Comparison of ENCODE assay signal across 8 mouse cellular contexts in genomic region chr8:119344190-119344856, GRCm38 (mm10). TPM values are rescaled to one million over a fixed set of nuclear protein-coding genes. Genes with fewer than 3 reads are reported as not detected.
DNase-seq lines count a peak whose midpoint lies in the region; ATAC-seq and TF ChIP-seq lines count a peak whose summit lies in the region.

Gene Hsbp1 (plus strand): TSS chr8:119344488.

- H3K4me3 ChIP-seq in ES-Bruce4 (ENCODE audit: low read depth, low read length), result peak within 1 kb of the TSS; percentile 86
- peak within 1 kb of the TSS; percentile 93 for H3K4me3 ChIP-seq in forebrain, embryonic 13.5 days
- peak within 1 kb of the TSS; percentile 96 for H3K4me3 ChIP-seq in liver, postnatal 0 days (ENCODE audit: low read depth, low read length)
- H3K4me3 ChIP-seq in neural tube, embryonic 14.5 days (ENCODE audit: low read depth, low read length), result peak within 1 kb of the TSS; percentile 97

- TF ChIP-seq CTCF in ES-Bruce4 (IDR thresholded peaks at IDR 0.05; ENCODE audit: low read depth, low read length), result no peak
- TF ChIP-seq CTCF in liver, postnatal 0 days (IDR thresholded peaks at IDR 0.05; ENCODE audit: low read depth), result no peak

- H3K4me1 ChIP-seq in ES-Bruce4 (ENCODE audit: control insufficient read depth, insufficient read depth, low read length), result no peaks in the 10 kb centered on the region
- H3K4me1 ChIP-seq in forebrain, embryonic 13.5 days, result peaks cover 8% of the 10 kb centered on the region
- H3K4me1 ChIP-seq in liver, postnatal 0 days (ENCODE audit: insufficient read depth), result peaks cover 9% of the 10 kb centered on the region
- H3K4me1 ChIP-seq in neural tube, embryonic 14.5 days (ENCODE audit: control insufficient read depth, insufficient read depth, low read length), result peaks cover 7% of the 10 kb centered on the region

- TF ChIP-seq POLR2A in ES-Bruce4 (IDR thresholded peaks at IDR 0.05; ENCODE audit: insufficient read depth, low read length), result peak; percentile 30

- peaks cover 28% of the 10 kb centered on the region for H3K36me3 ChIP-seq in ES-Bruce4 (ENCODE audit: control insufficient read depth, insufficient read depth, low read length, poor library complexity, severe bottlenecking)
- H3K36me3 ChIP-seq in forebrain, embryonic 13.5 days (ENCODE audit: poor library complexity, severe bottlenecking), result peaks cover 31% of the 10 kb centered on the region
- H3K36me3 ChIP-seq in liver, postnatal 0 days (replicated peaks; ENCODE audit: insufficient read depth, low read length), result peaks cover 27% of the 10 kb centered on the region
- peaks cover 17% of the 10 kb centered on the region for H3K36me3 ChIP-seq in neural tube, embryonic 14.5 days (ENCODE audit: control insufficient read depth, insufficient read depth, low read length)

- 3% methylated on average over 48 of the region's 52 CpGs for WGBS in forebrain, embryonic 13.5 days
- WGBS in large intestine, adult 2 months, result 3% methylated on average over 52 of the region's 52 CpGs
- WGBS in liver, postnatal 0 days (ENCODE audit: insufficient replicate concordance), result 3% methylated on average over 52 of the region's 52 CpGs
- whole genome bisulfite sequencing in neural tube, embryonic 14.5 days, result 2% methylated on average over 49 of the region's 52 CpGs

- intact Hi-C loops in heart, postnatal 10 days (cut with DNase I), result no loop called here

- no peaks in the 10 kb centered on the region for H3K27me3 ChIP-seq in ES-Bruce4 (ENCODE audit: control insufficient read depth, insufficient read depth, low read length, poor library complexity, severe bottlenecking)
- peaks cover 15% of the 10 kb centered on the region; the same call in 1 of the 2 replicates for H3K27me3 ChIP-seq in forebrain, embryonic 13.5 days
- H3K27me3 ChIP-seq in liver, postnatal 0 days (ENCODE audit: insufficient read depth, low read length), result no peaks in the 10 kb centered on the region
- no peaks in the 10 kb centered on the region for H3K27me3 ChIP-seq in neural tube, embryonic 14.5 days (ENCODE audit: control insufficient read depth, insufficient read depth, low read length)

- no peak for TF ChIP-seq EP300 in ES-Bruce4 (IDR thresholded peaks at IDR 0.05; ENCODE audit: insufficient read depth, low read depth, low read length)
- TF ChIP-seq EP300 in liver, postnatal 0 days (IDR thresholded peaks at IDR 0.05; ENCODE audit: low read depth), result no peak; the same call in 1 of the 2 replicates

- H3K27ac ChIP-seq in ES-Bruce4 (ENCODE audit: insufficient read depth, low read length), result peak within 1 kb of the TSS; percentile 36
- H3K27ac ChIP-seq in forebrain, embryonic 13.5 days, result peak within 1 kb of the TSS; percentile 49
- peak within 1 kb of the TSS; percentile 73 for H3K27ac ChIP-seq in liver, postnatal 0 days (ENCODE audit: low read depth)
- peak within 1 kb of the TSS; percentile 57; the same call in 1 of the 2 replicates for H3K27ac ChIP-seq in neural tube, embryonic 14.5 days (ENCODE audit: low read depth, low read length)

- H3K4me2 ChIP-seq in forebrain, embryonic 13.5 days, result peak within 1 kb of the TSS; percentile 78
- H3K4me2 ChIP-seq in liver, postnatal 0 days (ENCODE audit: low read depth, low read length), result peak within 1 kb of the TSS; percentile 93
- H3K4me2 ChIP-seq in neural tube, embryonic 14.5 days (ENCODE audit: low read depth, low read length), result peak within 1 kb of the TSS; percentile 68

- peak; percentile 99 for DNase-seq in heart, postnatal 10 days
- peak; percentile 96 for DNase-seq in large intestine, adult 2 months (ENCODE audit: low read depth, low spot score)
- peak; percentile 97 for DNase-seq in liver, postnatal 0 days
- peak; percentile 98 for DNase-seq in testis, postnatal 10 days (ENCODE audit: low spot score)

- H3K9ac ChIP-seq in ES-Bruce4 (ENCODE audit: low read depth, poor library complexity, severe bottlenecking), result peak within 1 kb of the TSS; percentile 89
- peak within 1 kb of the TSS; percentile 97 for H3K9ac ChIP-seq in forebrain, embryonic 13.5 days
- peak within 1 kb of the TSS; percentile 97 for H3K9ac ChIP-seq in liver, postnatal 0 days (replicated peaks)
- H3K9ac ChIP-seq in neural tube, embryonic 14.5 days (replicated peaks; ENCODE audit: low read depth, low read length), result peak within 1 kb of the TSS; percentile 95

- no peaks in the 10 kb centered on the region for H3K9me3 ChIP-seq in ES-Bruce4 (replicated peaks; ENCODE audit: control insufficient read depth, insufficient read depth, low read length, poor library complexity, severe bottlenecking)
- H3K9me3 ChIP-seq in forebrain, embryonic 13.5 days (replicated peaks), result no peaks in the 10 kb centered on the region; the same call in 1 of the 2 replicates
- 0 out of 2 replicates have a peak, but pooled peaks cover 5% of the 10 kb centered on the region for H3K9me3 ChIP-seq in liver, postnatal 0 days (ENCODE audit: low read length)
- no peaks in the 10 kb centered on the region for H3K9me3 ChIP-seq in neural tube, embryonic 14.5 days (ENCODE audit: control insufficient read depth, low read length)

- ATAC-seq in cerebellum, adult (ENCODE audit: insufficient number of reproducible peaks, low FRiP score, low TSS enrichment), result peak; percentile 97
- ATAC-seq in forebrain, embryonic 13.5 days, result peak; percentile 99
- ATAC-seq in liver, postnatal 0 days, result peak; percentile 98
- peak; percentile 98 for ATAC-seq in neural tube, embryonic 14.5 days (ENCODE audit: low read depth)

RNA-seq across cellular contexts. Expression of gene Hsbp1, which starts in this region (rescaled TPM):
- 140 and 152 TPM in 2 replicates for polyA plus RNA-seq in ES-Bruce4 (2011; ENCODE audit: insufficient read depth, insufficient read length, low read depth, missing spikeins)
- 465 and 467 TPM in 2 replicates for polyA plus RNA-seq in forebrain, embryonic 13.5 days (2015; fragmentation: Nextera tagmentation; extraction: Ambion mirVana)
- 100 to 1,000 TPM; 195 to 207 TPM for total RNA-seq in heart, postnatal 10 days (2021)
- 92.3 and 106 TPM in 2 replicates for polyA plus RNA-seq in large intestine, adult 2 months (2012; rRNA removed)
- 101 and 104 TPM in 2 replicates for polyA plus RNA-seq in liver, postnatal 0 days (2015; fragmentation: Nextera tagmentation; extraction: Ambion mirVana)
- 704 and 825 TPM in 2 replicates for polyA plus RNA-seq in neural tube, embryonic 14.5 days (2014; fragmentation: Nextera tagmentation; extraction: Ambion mirVana)

Comparison
In these comparisons a context has a peak if more than half of its experiments do, and no peak if none do; other contexts are left out.
1. Peak in every context shown above with its lines: DNase-seq, ATAC-seq, H3K4me3 ChIP-seq and H3K27ac ChIP-seq.